Mouse (Mus musculus) hindbrain, embryonic 11.5 days (tissue): ENCODE data around the gene Gm10320. TPM values are rescaled to one million over a fixed set of nuclear protein-coding genes. Genes with fewer than 3 reads are reported as not detected.

ENCODE experiments used
- ATAC-seq: fragments of 200-750 bp; cut with Nextera tagmentation; 2 replicates; pipeline ENCODE4 v1.8.0; 2017; ENCODE audit warnings: mild to moderate bottlenecking, moderate TSS enrichment, moderate library complexity; ENCODE audit not compliant: low FRiP score
- DNase-seq: peaks from one replicate; pipeline ENCODE4 v3.0.0-alpha.2; 2015; ENCODE audit warnings: low spot score
- H3K27ac ChIP-seq: fragments of 300-500 bp; sonication (generic); 2 replicates; pipeline ENCODE4 v1.5.1; 2014; ENCODE audit warnings: mild to moderate bottlenecking, low read depth, low read length
- H3K27me3 ChIP-seq: fragments of 300-500 bp; sonication (generic); 2 replicates; pipeline ENCODE4 v1.6.1; 2014; ENCODE audit warnings: mild to moderate bottlenecking, low read length, moderate library complexity, mixed read lengths; ENCODE audit not compliant: control insufficient read depth, insufficient read depth
- H3K36me3 ChIP-seq: fragments of 300-500 bp; sonication (generic); 2 replicates; pipeline ENCODE4 v1.6.1; 2014; ENCODE audit warnings: mild to moderate bottlenecking, low read length, moderate library complexity, mixed read lengths; ENCODE audit not compliant: control insufficient read depth, insufficient read depth
- H3K4me1 ChIP-seq: fragments of 300-500 bp; sonication (generic); replicated peaks from 2 replicates; pipeline ENCODE4 v1.6.1; 2014; ENCODE audit warnings: low read length, mixed read lengths; ENCODE audit not compliant: control insufficient read depth, insufficient read depth
- H3K4me2 ChIP-seq: fragments of 300-500 bp; sonication (generic); replicated peaks from 2 replicates; pipeline ENCODE4 v1.6.1; 2014; ENCODE audit warnings: mild to moderate bottlenecking, low read depth, low read length
- H3K4me3 ChIP-seq: fragments of 300-500 bp; sonication (generic); 2 replicates; pipeline ENCODE4 v1.5.1; 2014; ENCODE audit warnings: low read depth, low read length
- H3K9ac ChIP-seq: fragments of 300-500 bp; sonication (generic); 2 replicates; pipeline ENCODE4 v1.6.1; 2014; ENCODE audit warnings: low read depth, low read length
- H3K9me3 ChIP-seq: fragments of 300-500 bp; sonication (generic); 2 replicates; pipeline ENCODE4 v1.6.1; 2016; ENCODE audit warnings: low read length; ENCODE audit not compliant: control insufficient read depth
- WGBS: fragments of 180-500 bp; shearing (Covaris S2); extraction: QIAGEN DNeasy Blood & Tissue Kit; methylation state at CpG from one replicate; pipeline ENCODE4 v1.1.7; 2014; 5-methylcytosine and 5-hydroxymethylcytosine counted together
- polyA plus RNA-seq: library from polyadenylated mRNA; unstranded; fragments of >200 nt; fragmentation: Nextera tagmentation; extraction: Ambion mirVana; gene quantifications from 2 replicates; pipeline ENCODE4 v1.2.1, GENCODE M21; 2014

Gm10320 gene
- polyA plus RNA-seq, 1 experiment from 2014 or later, result 0.94 TPM

GRCm38 (mm10) chr13:98441001-98441400 lies 50.8 kb downstream of the Gm10320 start:
- H3K9me3 ChIP-seq, result no peaks in the 10 kb centered on the region
- WGBS, result 80% methylated on average over 4 of the region's 4 CpGs
- H3K27me3 ChIP-seq, result no peaks in the 10 kb centered on the region
- DNase-seq (no peak), ATAC-seq (no peak)
- no peak overlapping the region for H3K4me2 ChIP-seq
- H3K4me1 ChIP-seq, result no peaks in the 10 kb centered on the region
- H3K27ac ChIP-seq, result no peak overlapping the region
- H3K9ac ChIP-seq, result no peak overlapping the region
- no peaks in the 10 kb centered on the region for H3K36me3 ChIP-seq
- no peak overlapping the region for H3K4me3 ChIP-seq

GRCm38 (mm10) chr13:98440293-98440952 lies 51.4 kb downstream of the Gm10320 start:
- Histone ChIP-seq H3K4me1 (no peaks in the 10 kb centered on the region), H3K9ac (no peak overlapping the region), H3K9me3 (no peaks in the 10 kb centered on the region), H3K36me3 (no peaks in the 10 kb centered on the region), H3K4me2 (no peak overlapping the region), H3K4me3 (no peak overlapping the region), H3K27ac (no peak overlapping the region), H3K27me3 (no peaks in the 10 kb centered on the region)
- 59% methylated on average over 13 of the region's 13 CpGs for WGBS
- ATAC-seq (no peak), DNase-seq (peak; percentile 6)

Other genes with a start within 250 kb of the Gm10320 start
- gene Utp15, start 229.0 kb downstream of the Gm10320 start, polyA plus RNA-seq, result 33.9 and 46.3 TPM in 2 replicates
- gene Ankra2, start 228.9 kb downstream of the Gm10320 start, polyA plus RNA-seq, result 40.1 and 40.9 TPM in 2 replicates
- gene Gm21976, start 212.1 kb downstream of the Gm10320 start, polyA plus RNA-seq, result not detected in 2 replicates
- 784 and 800 TPM in 2 replicates for gene Btf3, start 175.0 kb downstream of the Gm10320 start, polyA plus RNA-seq
- 4.6 and 5.0 TPM in 2 replicates for gene Foxd1, start 137.8 kb downstream of the Gm10320 start, polyA plus RNA-seq
- not detected in 2 replicates for gene Tmem174, start 145.4 kb upstream of the Gm10320 start, polyA plus RNA-seq
- gene Tmem171, start 202.8 kb upstream of the Gm10320 start, polyA plus RNA-seq, result not detected in 2 replicates